Mouse (Mus musculus): ENCODE results near the gene Nsd2.

The Nsd2 gene

GRCm38 (mm10) chr5:33822456-33822855 lies 1.9 kb downstream of the Nsd2 start:
- TF ChIP-seq GATA4 (IDR thresholded peaks at IDR 0.05; ENCODE audit: insufficient replicate concordance, low read length) = no peak

GRCm38 (mm10) chr5:33826001-33826400 lies 5.5 kb downstream of the Nsd2 start:
- TF ChIP-seq GATA4 (IDR thresholded peaks at IDR 0.05; ENCODE audit: insufficient replicate concordance, low read length) = no peak

GRCm38 (mm10) chr5:33828107-33828506 lies 7.6 kb downstream of the Nsd2 start:
- no peak for TF ChIP-seq GATA4 (IDR thresholded peaks at IDR 0.05; ENCODE audit: insufficient replicate concordance, low read length)

- no peak for TF ChIP-seq GATA4 (IDR thresholded peaks at IDR 0.05; ENCODE audit: insufficient replicate concordance, low read length)
These were observed 9.4 kb downstream of the Nsd2 start for GRCm38 (mm10) chr5:33829958-33830357.

GRCm38 (mm10) chr5:33830832-33831231 lies 10.3 kb downstream of the Nsd2 start:
- TF ChIP-seq GATA4 (IDR thresholded peaks at IDR 0.05; ENCODE audit: insufficient replicate concordance, low read length) = no peak

GRCm38 (mm10) chr5:33841331-33841730 lies 20.8 kb downstream of the Nsd2 start:
- no peak for TF ChIP-seq GATA4 (IDR thresholded peaks at IDR 0.05; ENCODE audit: insufficient replicate concordance, low read length)

- no peak for TF ChIP-seq GATA4 (IDR thresholded peaks at IDR 0.05; ENCODE audit: insufficient replicate concordance, low read length)
These were observed 22.0 kb downstream of the Nsd2 start for GRCm38 (mm10) chr5:33842549-33842948.

GRCm38 (mm10) chr5:33851466-33851865 lies 30.9 kb downstream of the Nsd2 start:
- no peak for TF ChIP-seq GATA4 (IDR thresholded peaks at IDR 0.05; ENCODE audit: insufficient replicate concordance, low read length)

- no peak for TF ChIP-seq GATA4 (IDR thresholded peaks at IDR 0.05; ENCODE audit: insufficient replicate concordance, low read length)
These were observed 32.6 kb downstream of the Nsd2 start for GRCm38 (mm10) chr5:33853086-33853485.

- TF ChIP-seq GATA4 (IDR thresholded peaks at IDR 0.05; ENCODE audit: insufficient replicate concordance, low read length) = no peak
These were observed 33.5 kb downstream of the Nsd2 start for GRCm38 (mm10) chr5:33854019-33854418.

- no peak for TF ChIP-seq GATA4 (IDR thresholded peaks at IDR 0.05; ENCODE audit: insufficient replicate concordance, low read length)
These were observed 37.2 kb downstream of the Nsd2 start for GRCm38 (mm10) chr5:33857693-33858092.

- no peak for TF ChIP-seq GATA4 (IDR thresholded peaks at IDR 0.05; ENCODE audit: insufficient replicate concordance, low read length)
These were observed 54.9 kb downstream of the Nsd2 start for GRCm38 (mm10) chr5:33875472-33875871.

- TF ChIP-seq GATA4 (IDR thresholded peaks at IDR 0.05; ENCODE audit: insufficient replicate concordance, low read length) = no peak
These were observed 60.6 kb downstream of the Nsd2 start for GRCm38 (mm10) chr5:33881118-33881517.

- no peak for TF ChIP-seq GATA4 (IDR thresholded peaks at IDR 0.05; ENCODE audit: insufficient replicate concordance, low read length)
These were observed 72.9 kb downstream of the Nsd2 start for GRCm38 (mm10) chr5:33893406-33893805.

GRCm38 (mm10) chr5:33895116-33895515 lies 74.6 kb downstream of the Nsd2 start:
- no peak for TF ChIP-seq GATA4 (IDR thresholded peaks at IDR 0.05; ENCODE audit: insufficient replicate concordance, low read length)

- no peak for TF ChIP-seq GATA4 (IDR thresholded peaks at IDR 0.05; ENCODE audit: insufficient replicate concordance, low read length)
These were observed 76.6 kb downstream of the Nsd2 start for GRCm38 (mm10) chr5:33897158-33897557.

- no peak for TF ChIP-seq GATA4 (IDR thresholded peaks at IDR 0.05; ENCODE audit: insufficient replicate concordance, low read length)
These were observed 78.1 kb downstream of the Nsd2 start for GRCm38 (mm10) chr5:33898671-33899070.

- TF ChIP-seq GATA4 (IDR thresholded peaks at IDR 0.05; ENCODE audit: insufficient replicate concordance, low read length) = no peak
These were observed 78.7 kb downstream of the Nsd2 start for GRCm38 (mm10) chr5:33899245-33899644.

Measured in liver, adult (tissue).